In the genomic region with DNA sequence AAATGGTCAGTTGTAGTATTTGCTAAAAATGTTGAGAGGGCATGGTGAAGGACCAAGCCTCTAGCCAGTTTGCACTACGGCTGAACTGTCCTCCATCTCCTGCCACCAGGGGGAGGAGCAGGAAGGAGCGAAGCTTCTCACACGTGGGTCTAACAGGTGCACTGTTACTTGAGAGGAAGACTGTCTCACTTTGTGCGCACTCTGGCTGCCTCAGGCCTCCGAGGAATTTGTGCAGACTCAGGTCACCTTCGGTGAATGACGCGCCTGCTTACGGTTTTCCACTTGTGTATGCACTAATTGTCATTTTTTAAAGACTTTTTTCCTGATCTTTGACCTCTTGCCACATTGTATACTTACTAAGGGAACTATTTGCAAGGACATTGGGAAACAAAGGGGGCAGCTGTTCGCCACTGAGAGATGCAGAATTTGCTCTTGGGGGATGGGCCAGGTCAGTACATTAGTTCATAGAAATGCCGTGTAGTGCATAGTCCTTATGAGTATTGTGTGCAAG, we compare ENCODE assay signal across 8 mouse cellular contexts.
DNase-seq lines count a peak whose midpoint lies in the region; ATAC-seq and TF ChIP-seq lines count a peak whose summit lies in the region.

No protein-coding gene starts in this region.

- H3K27ac ChIP-seq in heart, embryonic 12.5 days (ENCODE audit: poor library complexity, severe bottlenecking): no peak overlapping the region
- H3K27ac ChIP-seq in embryonic facial prominence, embryonic 14.5 days (replicated peaks; ENCODE audit: low read depth, low read length): no peak overlapping the region
- peak overlapping the region; percentile 62; the same call in 1 of the 2 replicates for H3K27ac ChIP-seq in liver, embryonic 15.5 days (replicated peaks)
- H3K27ac ChIP-seq in stomach, postnatal 0 days (replicated peaks): no peak overlapping the region

- no peak for ATAC-seq in heart, embryonic 12.5 days (ENCODE audit: insufficient number of reproducible peaks, low FRiP score)
- ATAC-seq in CD4-positive, CD25-positive, alpha-beta regulatory T cell, adult 4 months: peak; percentile 56
- ATAC-seq in embryonic facial prominence, embryonic 14.5 days (ENCODE audit: low read depth): peak; percentile 70; the same call in 1 of the 2 replicates
- ATAC-seq in liver, embryonic 15.5 days (ENCODE audit: insufficient read depth): peak; percentile 73
- ATAC-seq in stomach, postnatal 0 days (ENCODE audit: low FRiP score, low TSS enrichment): peak; percentile 82

- TF ChIP-seq CTCF in stomach, postnatal 0 days (IDR thresholded peaks at IDR 0.05; ENCODE audit: low read depth): peak; percentile 73

- WGBS in heart, embryonic 12.5 days: 77% methylated on average over 11 of the region's 11 CpGs
- WGBS in embryonic facial prominence, embryonic 14.5 days: 60% methylated on average over 11 of the region's 11 CpGs
- WGBS in liver, embryonic 15.5 days (ENCODE audit: insufficient replicate concordance): 71% methylated on average over 11 of the region's 11 CpGs
- WGBS in stomach, postnatal 0 days: 49% methylated on average over 11 of the region's 11 CpGs

- DNase-seq in heart, adult 11 months: peak; percentile 85
- DNase-seq in embryonic facial prominence, embryonic 14.5 days (ENCODE audit: low spot score): peak; percentile 53
- peak; percentile 59 for DNase-seq in stomach, postnatal 0 days (ENCODE audit: low spot score)
- DNase-seq in right cerebral cortex, postnatal 36 days (ENCODE audit: low spot score in 2 of 2): no peak
- no peak for DNase-seq in heart, adult 18-20 months

- TF ChIP-seq EP300 in stomach, postnatal 0 days (optimal IDR thresholded peaks at IDR 0.05): no peak

- no peak overlapping the region for H3K9ac ChIP-seq in heart, embryonic 12.5 days
- no peak overlapping the region for H3K9ac ChIP-seq in embryonic facial prominence, embryonic 14.5 days (ENCODE audit: low read depth, low read length)
- no peak overlapping the region for H3K9ac ChIP-seq in liver, embryonic 15.5 days
- no peak overlapping the region for H3K9ac ChIP-seq in stomach, postnatal 0 days (ENCODE audit: low read length)

- H3K36me3 ChIP-seq in heart, embryonic 12.5 days: peaks cover 68% of the 10 kb centered on the region
- H3K36me3 ChIP-seq in embryonic facial prominence, embryonic 14.5 days (ENCODE audit: control insufficient read depth, insufficient read depth, low read length): peaks cover 72% of the 10 kb centered on the region
- H3K36me3 ChIP-seq in liver, embryonic 15.5 days (replicated peaks): peaks cover 82% of the 10 kb centered on the region
- H3K36me3 ChIP-seq in stomach, postnatal 0 days (ENCODE audit: control insufficient read depth, insufficient read depth, low read length): peaks cover 14% of the 10 kb centered on the region

- peaks cover 3% of the 10 kb centered on the region; the same call in 1 of the 2 replicates for H3K4me1 ChIP-seq in heart, embryonic 12.5 days (replicated peaks)
- H3K4me1 ChIP-seq in embryonic facial prominence, embryonic 14.5 days (ENCODE audit: control insufficient read depth, insufficient read depth, low read length): no peaks in the 10 kb centered on the region
- H3K4me1 ChIP-seq in liver, embryonic 15.5 days (replicated peaks): no peaks in the 10 kb centered on the region
- no peaks in the 10 kb centered on the region for H3K4me1 ChIP-seq in stomach, postnatal 0 days (replicated peaks; ENCODE audit: control insufficient read depth, insufficient read depth)

- no peaks in the 10 kb centered on the region for H3K27me3 ChIP-seq in heart, embryonic 12.5 days (replicated peaks)
- H3K27me3 ChIP-seq in embryonic facial prominence, embryonic 14.5 days (replicated peaks; ENCODE audit: control insufficient read depth, insufficient read depth, low read length): no peaks in the 10 kb centered on the region
- H3K27me3 ChIP-seq in liver, embryonic 15.5 days: no peaks in the 10 kb centered on the region
- no peaks in the 10 kb centered on the region for H3K27me3 ChIP-seq in stomach, postnatal 0 days (ENCODE audit: control insufficient read depth, insufficient read depth, low read length)

- H3K9me3 ChIP-seq in heart, embryonic 12.5 days (replicated peaks): no peaks in the 10 kb centered on the region
- H3K9me3 ChIP-seq in embryonic facial prominence, embryonic 14.5 days (ENCODE audit: control insufficient read depth, low read length): no peaks in the 10 kb centered on the region
- H3K9me3 ChIP-seq in liver, embryonic 15.5 days (replicated peaks): no peaks in the 10 kb centered on the region
- no peaks in the 10 kb centered on the region for H3K9me3 ChIP-seq in stomach, postnatal 0 days (ENCODE audit: control insufficient read depth, low read length)

- H3K4me3 ChIP-seq in heart, embryonic 12.5 days: no peak overlapping the region
- no peak overlapping the region for H3K4me3 ChIP-seq in embryonic facial prominence, embryonic 14.5 days (ENCODE audit: low read depth, low read length)
- no peak overlapping the region for H3K4me3 ChIP-seq in liver, embryonic 15.5 days (replicated peaks)
- no peak overlapping the region for H3K4me3 ChIP-seq in stomach, postnatal 0 days (ENCODE audit: low read depth, low read length)

- no peak overlapping the region for H3K4me2 ChIP-seq in heart, embryonic 12.5 days
- H3K4me2 ChIP-seq in embryonic facial prominence, embryonic 14.5 days (ENCODE audit: low read depth, low read length): no peak overlapping the region
- H3K4me2 ChIP-seq in liver, embryonic 15.5 days: no peak overlapping the region
- no peak overlapping the region for H3K4me2 ChIP-seq in stomach, postnatal 0 days (replicated peaks; ENCODE audit: low read depth)

Comparison
In these comparisons a context has a peak if more than half of its experiments do, and no peak if none do; other contexts are left out.
1. DNase-seq: peak in heart, adult 11 months (single experiment), embryonic facial prominence, embryonic 14.5 days (single experiment) and stomach, postnatal 0 days (single experiment); none in right cerebral cortex, postnatal 36 days (0 of 2) and heart, adult 18-20 months (0 of 2).